Mouse (Mus musculus): ENCODE results near the gene Slc35g2.
A peak's percentile ranks its signal among the peaks of the same experiment; 100 is the strongest.

Gene Slc35g2

GRCm38 (mm10) chr9:100560251-100560890 lies 10.5 kb downstream of the Slc35g2 start:
- no peak for DNase-seq (ENCODE audit: low read depth in 2 of 2, low spot score in 2 of 2)

- DNase-seq (ENCODE audit: low read depth in 2 of 2, low spot score in 2 of 2) = no peak
These were observed 11.9 kb downstream of the Slc35g2 start for GRCm38 (mm10) chr9:100558991-100559390.

- no peak for DNase-seq (ENCODE audit: low read depth in 2 of 2, low spot score in 2 of 2)
These were observed 12.8 kb downstream of the Slc35g2 start for GRCm38 (mm10) chr9:100558023-100558573.

- DNase-seq (ENCODE audit: low read depth in 2 of 2, low spot score in 2 of 2) = no peak
These were observed 15.2 kb downstream of the Slc35g2 start for GRCm38 (mm10) chr9:100555686-100556085.

- peak; percentile 38 to 64 for DNase-seq (ENCODE audit: low read depth in 2 of 2, low spot score in 2 of 2)
These were observed 22.6 kb downstream of the Slc35g2 start for GRCm38 (mm10) chr9:100548313-100548712.

- DNase-seq (ENCODE audit: low read depth in 2 of 2, low spot score in 2 of 2) = no peak
These were observed 24.3 kb downstream of the Slc35g2 start for GRCm38 (mm10) chr9:100546594-100546910.

GRCm38 (mm10) chr9:100545715-100546593 lies 24.9 kb downstream of the Slc35g2 start, which contains the start of gene Nck1:
Nck1 (minus strand) TSS chr9:100546134.
- peak; percentile 97 to 98 for DNase-seq (ENCODE audit: low read depth in 2 of 2, low spot score in 2 of 2)

GRCm38 (mm10) chr9:100544948-100545714 lies 25.8 kb downstream of the Slc35g2 start:
- DNase-seq (ENCODE audit: low read depth in 2 of 2, low spot score in 2 of 2) = peak; percentile 48 to 63

- DNase-seq (ENCODE audit: low read depth in 2 of 2, low spot score in 2 of 2) = no peak
These were observed 35.1 kb downstream of the Slc35g2 start for GRCm38 (mm10) chr9:100535618-100536262.

- DNase-seq (ENCODE audit: low read depth in 2 of 2, low spot score in 2 of 2) = no peak
These were observed 36.2 kb downstream of the Slc35g2 start for GRCm38 (mm10) chr9:100534686-100535085.

GRCm38 (mm10) chr9:100532847-100533505 lies 37.9 kb downstream of the Slc35g2 start:
- DNase-seq (ENCODE audit: low read depth in 2 of 2, low spot score in 2 of 2) = no peak

- no peak for DNase-seq (ENCODE audit: low read depth in 2 of 2, low spot score in 2 of 2)
These were observed 39.6 kb downstream of the Slc35g2 start for GRCm38 (mm10) chr9:100531296-100531695.

GRCm38 (mm10) chr9:100525225-100525624 lies 45.7 kb downstream of the Slc35g2 start:
- no peak for DNase-seq (ENCODE audit: low read depth in 2 of 2, low spot score in 2 of 2)

- no peak for DNase-seq (ENCODE audit: low read depth in 2 of 2, low spot score in 2 of 2)
These were observed 48.9 kb downstream of the Slc35g2 start for GRCm38 (mm10) chr9:100522029-100522428.

- peak; percentile 12 to 35 for DNase-seq (ENCODE audit: low read depth in 2 of 2, low spot score in 2 of 2)
These were observed 50.3 kb downstream of the Slc35g2 start for GRCm38 (mm10) chr9:100520586-100520985.

GRCm38 (mm10) chr9:100520012-100520411 lies 50.9 kb downstream of the Slc35g2 start:
- no peak for DNase-seq (ENCODE audit: low read depth in 2 of 2, low spot score in 2 of 2)

- DNase-seq (ENCODE audit: low read depth in 2 of 2, low spot score in 2 of 2) = no peak
These were observed 63.3 kb downstream of the Slc35g2 start for GRCm38 (mm10) chr9:100507581-100507980.

- no peak for DNase-seq (ENCODE audit: low read depth in 2 of 2, low spot score in 2 of 2)
These were observed 64.2 kb downstream of the Slc35g2 start for GRCm38 (mm10) chr9:100506652-100507051.

GRCm38 (mm10) chr9:100505498-100505897 lies 65.4 kb downstream of the Slc35g2 start:
- DNase-seq (ENCODE audit: low read depth in 2 of 2, low spot score in 2 of 2) = no peak

Data from CD8-positive naive resting alpha-beta T cell, adult 2 months (primary cell).